Mouse (Mus musculus) brown adipose tissue, adult 24 weeks (tissue): Measurements from ENCODE around the gene Mrps35. TPM values are rescaled to one million over a fixed set of nuclear protein-coding genes. Genes with fewer than 3 reads are reported as not detected.

ENCODE experiments used
- H3K27ac ChIP-seq: fragments of 200-500 bp; replicated peaks from 2 replicates; pipeline ENCODE4 v1.5.1; 2012; ENCODE audit warnings: low read depth, mild to moderate bottlenecking, low read length
- H3K4me1 ChIP-seq: fragments of 200-500 bp; 2 replicates; pipeline ENCODE4 v1.6.1; 2012; ENCODE audit warnings: low read length, mixed read lengths; ENCODE audit not compliant: control insufficient read depth, insufficient read depth, insufficient read length
- H3K4me3 ChIP-seq: fragments of 200-500 bp; 2 replicates; pipeline ENCODE4 v1.5.1; 2012; ENCODE audit warnings: low read depth, mild to moderate bottlenecking, low read length, moderate library complexity; ENCODE audit not compliant: insufficient read depth
- polyA plus RNA-seq: library from polyadenylated mRNA; stranded (reverse); fragments of >200 nt; gene quantifications from 2 replicates; pipeline ENCODE4 v1.2.4, GENCODE M21; 2012; ENCODE audit not compliant: missing spikeins, insufficient read depth, insufficient read length

The Mrps35 gene
- polyA plus RNA-seq: 236 and 327 TPM in 2 replicates

GRCm38 (mm10) chr6:147042291-147043290 lies at the start of gene Mrps35:
Gene Mrps35, plus strand, starts transcription at chr6:147042764.
- Histone ChIP-seq H3K4me1 (peaks cover 4% of the 10 kb centered on the region; the same call in 1 of the 2 replicates), H3K4me3 (peak within 1 kb of the TSS; percentile 77), H3K27ac (peak within 1 kb of the TSS; percentile 75)

DNA sequence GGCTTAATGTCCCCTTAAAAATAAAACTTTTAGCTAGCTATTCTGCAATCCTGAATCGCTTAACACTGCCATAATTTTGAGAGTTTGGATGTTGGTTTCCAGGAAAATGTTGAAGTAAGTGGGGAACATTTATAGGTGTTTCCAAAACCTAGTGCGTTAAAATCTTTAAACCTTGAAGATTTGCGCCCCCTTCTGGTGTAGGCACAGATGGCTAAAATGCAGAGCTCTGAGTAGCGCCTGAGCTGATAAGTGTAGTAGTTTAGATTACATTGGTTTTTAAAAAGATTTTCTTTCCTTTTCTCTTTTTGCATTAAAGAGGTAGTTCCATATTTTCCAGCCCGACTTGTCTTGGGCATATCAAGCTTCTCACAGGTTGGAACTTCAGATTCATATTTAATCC lies 48.3 kb upstream of the Mrps35 start:
- H3K4me1 ChIP-seq: no peaks in the 10 kb centered on the region
- H3K27ac ChIP-seq: no peak overlapping the region
- H3K4me3 ChIP-seq: no peak overlapping the region

- Histone ChIP-seq H3K4me1 (no peaks in the 10 kb centered on the region), H3K27ac (no peak overlapping the region), H3K4me3 (no peak overlapping the region)
These were observed 47.2 kb upstream of the Mrps35 start for GRCm38 (mm10) chr6:146995391-146995790.

GRCm38 (mm10) chr6:146995878-146996277 lies 46.7 kb upstream of the Mrps35 start:
- Histone ChIP-seq H3K4me3 (no peak overlapping the region), H3K4me1 (no peaks in the 10 kb centered on the region), H3K27ac (no peak overlapping the region)

GRCm38 (mm10) chr6:146997006-146997405 lies 45.6 kb upstream of the Mrps35 start:
- Histone ChIP-seq H3K27ac (no peak overlapping the region), H3K4me3 (no peak overlapping the region)

DNA sequence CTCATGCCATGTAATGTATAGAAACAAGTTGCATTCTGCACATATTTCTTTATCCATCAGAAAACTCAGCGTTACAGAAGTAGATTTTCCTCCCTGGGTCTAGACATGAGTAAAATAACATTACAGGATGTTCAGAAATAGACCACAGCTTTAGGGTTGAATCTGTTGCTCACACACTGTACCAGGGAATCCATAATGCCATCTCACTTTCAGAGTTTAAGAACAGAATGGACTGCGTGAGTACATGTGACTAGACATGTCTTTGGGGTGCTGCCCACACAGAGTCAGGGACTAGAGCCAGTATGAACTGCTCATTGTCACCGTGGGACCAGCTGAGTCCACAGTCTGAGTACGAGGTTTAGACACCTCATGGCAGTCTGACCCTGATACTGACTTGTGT lies 43.9 kb upstream of the Mrps35 start:
- Histone ChIP-seq H3K4me1 (no peaks in the 10 kb centered on the region), H3K27ac (no peak overlapping the region), H3K4me3 (no peak overlapping the region)

More at GRCm38 (mm10) chr6:146997006-146997405, 45.6 kb upstream of the Mrps35 start:
- no peaks in the 10 kb centered on the region for H3K4me1 ChIP-seq

DNA sequence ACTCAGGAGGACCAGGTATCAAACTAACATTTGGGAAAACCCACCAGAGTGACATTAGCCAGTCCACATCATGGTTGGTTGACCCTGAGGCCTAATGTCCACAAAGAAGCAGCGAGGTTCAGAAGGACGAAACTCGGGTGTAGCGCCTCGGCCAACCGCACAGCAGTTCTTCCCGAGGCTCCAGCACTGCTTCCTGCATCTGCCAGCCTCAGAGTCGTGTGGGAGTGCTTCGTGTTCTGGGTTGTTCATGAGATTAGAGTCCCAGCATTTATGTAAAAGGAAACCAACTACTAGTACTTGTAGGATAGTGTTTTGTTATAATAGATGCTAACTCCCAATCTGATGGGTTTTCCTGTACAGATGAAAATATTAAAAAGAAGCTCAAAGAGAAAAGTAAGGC lies 43.3 kb upstream of the Mrps35 start:
- H3K4me1 ChIP-seq: no peaks in the 10 kb centered on the region
- no peak overlapping the region for H3K27ac ChIP-seq

DNA sequence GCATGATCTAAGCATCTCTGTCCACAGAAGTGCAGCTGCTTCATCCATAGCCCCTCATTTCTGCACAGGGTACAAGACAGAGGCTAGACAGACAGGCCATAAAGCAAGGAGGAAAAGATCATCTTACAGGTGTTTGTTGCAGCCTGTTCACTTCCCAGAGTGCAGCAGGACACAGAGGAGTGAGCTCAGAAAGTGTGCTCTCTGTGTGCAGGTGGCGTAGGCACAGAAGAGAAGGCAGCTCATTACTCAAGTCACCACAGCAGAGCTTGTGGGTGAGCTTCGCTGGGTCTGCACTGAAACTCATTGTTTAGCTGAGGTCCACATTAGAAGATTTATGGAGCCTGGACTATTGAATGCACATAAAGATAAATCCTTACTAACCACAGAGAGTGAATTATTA lies 42.8 kb upstream of the Mrps35 start:
- H3K4me3 ChIP-seq: no peak overlapping the region
- no peaks in the 10 kb centered on the region for H3K4me1 ChIP-seq
- H3K27ac ChIP-seq: no peak overlapping the region

More for the DNA sequence above, 43.3 kb upstream of the Mrps35 start:
- H3K4me3 ChIP-seq: no peak overlapping the region

DNA sequence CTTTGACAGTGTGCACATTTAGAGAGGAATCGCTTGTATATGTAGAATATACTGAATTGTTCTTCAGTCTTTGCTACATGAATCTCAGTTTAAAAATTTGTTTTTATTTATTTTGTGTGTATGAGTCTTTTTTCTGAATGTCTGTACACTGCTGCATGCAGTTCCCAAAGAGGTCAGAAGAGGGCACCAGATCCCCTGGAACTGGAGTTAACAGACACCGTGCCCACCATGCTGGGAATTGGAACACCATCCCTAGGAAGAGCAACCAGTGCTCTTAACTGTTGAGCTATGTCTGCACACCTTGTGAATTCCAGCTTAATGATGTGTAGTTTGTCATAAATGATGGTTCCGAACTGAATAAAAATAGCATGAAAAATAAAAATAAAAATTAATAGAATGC lies 34.4 kb upstream of the Mrps35 start:
- no peak overlapping the region for H3K27ac ChIP-seq
- H3K4me1 ChIP-seq: no peaks in the 10 kb centered on the region
- no peak overlapping the region for H3K4me3 ChIP-seq

DNA sequence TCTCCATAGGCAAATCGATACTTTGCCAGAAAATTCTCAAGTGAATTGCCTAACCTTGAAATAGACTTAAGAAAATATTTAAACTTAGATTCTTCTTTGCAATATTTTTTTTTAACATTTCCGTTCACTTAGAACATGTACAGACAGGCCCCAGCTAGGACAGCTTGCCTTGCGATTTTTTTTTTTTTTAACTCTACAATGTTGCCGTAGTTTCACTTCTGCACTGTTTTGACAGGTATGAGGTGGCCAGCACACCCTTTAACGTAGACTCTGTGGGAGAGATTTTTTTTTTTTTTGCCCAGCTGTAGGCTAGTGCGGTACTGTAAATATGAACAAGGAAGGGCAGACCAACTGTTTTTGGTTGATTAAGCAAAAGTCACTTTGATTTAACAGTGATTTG lies 32.2 kb upstream of the Mrps35 start:
- Histone ChIP-seq H3K4me3 (no peak overlapping the region), H3K4me1 (no peaks in the 10 kb centered on the region), H3K27ac (no peak overlapping the region)

DNA sequence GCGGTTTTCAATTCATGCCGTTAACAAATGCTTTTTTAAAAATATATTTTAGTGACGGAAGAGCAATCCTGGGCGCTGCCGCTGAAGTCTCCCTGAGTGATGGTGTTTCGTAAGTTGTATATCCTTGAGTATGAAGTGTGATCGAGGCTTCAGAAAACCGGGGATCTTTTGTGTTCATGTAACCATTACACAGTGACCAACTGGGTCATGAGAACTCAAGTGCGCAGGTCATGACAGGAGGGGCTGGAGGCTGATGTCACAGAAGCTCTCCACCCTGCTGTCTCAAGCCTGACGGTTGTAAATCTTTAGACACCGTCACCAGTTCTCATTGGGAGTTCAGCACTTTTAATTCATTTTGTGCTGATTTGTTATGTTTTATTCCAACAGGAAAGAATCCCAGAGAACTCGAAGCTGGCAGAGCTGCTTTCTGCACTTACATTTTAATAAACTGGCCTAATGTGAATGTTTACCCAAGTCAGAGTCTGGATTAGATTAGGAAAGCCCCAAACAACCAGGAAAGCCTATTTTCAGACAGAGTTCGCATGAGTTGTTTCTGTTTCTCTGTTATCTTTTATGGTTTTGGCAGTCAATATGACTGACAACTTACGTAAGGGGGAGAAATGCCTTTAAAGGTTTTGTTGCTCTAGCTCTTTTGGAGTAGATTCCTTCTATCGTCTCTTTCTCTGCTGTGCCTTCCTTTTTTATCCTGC lies 31.6 kb upstream of the Mrps35 start:
- Histone ChIP-seq H3K27ac (no peak overlapping the region), H3K4me3 (no peak overlapping the region), H3K4me1 (no peaks in the 10 kb centered on the region)

DNA sequence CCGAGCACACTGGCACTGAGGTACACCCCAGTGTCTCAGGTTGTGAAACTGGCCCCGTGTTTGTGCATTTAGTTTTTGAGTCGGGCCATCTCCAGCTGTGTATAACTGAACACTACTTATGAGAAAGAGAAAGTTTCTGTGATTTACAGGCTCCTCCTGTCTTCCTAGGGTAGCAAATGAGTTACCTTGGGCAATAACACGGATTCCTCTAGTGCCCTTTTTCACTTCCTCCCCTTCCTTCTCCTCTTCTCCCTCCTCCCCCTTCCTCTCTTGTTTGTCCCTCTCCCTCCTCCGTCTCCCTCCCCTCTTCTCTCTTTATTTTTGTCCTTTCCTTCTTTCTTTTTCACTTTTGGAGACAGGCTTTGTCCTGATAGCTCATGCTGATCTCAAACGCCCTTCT lies 31.0 kb upstream of the Mrps35 start:
- no peak overlapping the region for H3K27ac ChIP-seq

DNA sequence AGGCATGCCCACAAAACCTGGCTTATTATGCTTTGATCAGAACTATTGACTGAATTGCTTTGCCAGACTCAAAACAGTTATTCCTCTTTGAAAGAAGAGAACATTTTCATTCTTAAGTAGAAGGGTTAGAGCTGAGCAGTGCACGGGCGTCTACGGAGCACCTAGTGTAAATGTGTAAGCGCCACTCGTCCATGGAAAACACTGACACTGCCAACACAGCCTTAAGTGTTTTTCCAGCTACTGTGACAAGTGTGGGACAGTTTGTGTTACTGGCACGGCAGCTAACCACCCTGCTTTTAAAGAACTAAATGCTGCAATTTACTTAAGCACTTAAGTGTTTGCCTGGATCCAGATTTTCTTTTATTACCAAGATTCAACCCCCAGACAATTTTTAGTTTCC lies 30.6 kb upstream of the Mrps35 start:
- Histone ChIP-seq H3K27ac (no peak overlapping the region), H3K4me3 (no peak overlapping the region), H3K4me1 (no peaks in the 10 kb centered on the region)

More for the DNA sequence above, 31.0 kb upstream of the Mrps35 start:
- Histone ChIP-seq H3K4me1 (no peaks in the 10 kb centered on the region), H3K4me3 (no peak overlapping the region)

DNA sequence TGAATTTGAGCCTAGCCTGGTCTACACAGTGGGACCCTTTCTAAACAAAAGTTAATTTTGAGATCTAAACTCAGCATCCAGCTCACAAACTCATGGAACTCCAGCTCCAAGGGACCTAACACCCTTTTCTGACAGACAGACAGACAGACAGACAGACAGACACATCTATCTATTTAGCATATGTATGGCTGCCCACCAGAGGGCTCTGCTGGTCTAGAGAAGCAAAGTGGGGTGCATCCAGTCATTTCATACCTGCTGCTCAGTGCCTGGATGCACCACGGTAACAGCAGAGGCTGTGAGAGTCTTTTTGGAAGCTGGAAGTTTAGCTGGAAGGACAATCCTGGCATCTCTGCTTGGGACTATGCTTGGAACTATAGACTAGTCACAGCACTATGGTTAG lies 29.0 kb upstream of the Mrps35 start:
- H3K27ac ChIP-seq: no peak overlapping the region
- no peak overlapping the region for H3K4me3 ChIP-seq
- no peaks in the 10 kb centered on the region for H3K4me1 ChIP-seq

DNA sequence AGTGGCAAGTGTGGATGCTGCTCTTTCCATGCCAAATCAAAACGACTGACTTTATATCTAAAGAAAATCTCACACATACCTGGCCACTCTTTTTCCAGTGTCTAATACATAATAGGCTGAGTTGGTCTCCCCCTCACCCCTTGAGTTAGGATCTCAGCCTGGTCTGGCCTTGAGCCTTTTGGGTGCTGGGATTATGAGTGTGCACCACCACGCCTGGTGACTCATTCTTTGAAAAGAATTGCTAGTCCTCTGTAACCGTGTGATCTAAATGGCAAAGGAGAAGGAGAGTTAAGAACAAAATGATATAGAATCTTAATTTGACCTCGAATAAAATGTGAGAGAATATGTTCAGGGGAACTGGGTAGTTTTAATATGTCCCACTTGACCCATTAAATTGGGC lies 24.7 kb upstream of the Mrps35 start:
- no peak overlapping the region for H3K4me3 ChIP-seq
- H3K4me1 ChIP-seq: no peaks in the 10 kb centered on the region
- H3K27ac ChIP-seq: no peak overlapping the region
